Mouse (Mus musculus) limb, embryonic 12.5 days (tissue): ENCODE results near the gene Ankib1. TPM values are rescaled to one million over a fixed set of nuclear protein-coding genes. Genes with fewer than 3 reads are reported as not detected.
A peak's percentile ranks its signal among the peaks of the same experiment; 100 is the strongest.
"Not testable (repeated sequence)": the region's sequence is repeated elsewhere in the genome, so short reads cannot be mapped to it uniquely, and the experiment has no call there.

Experiments used
- ATAC-seq: fragments of 200-750 bp; cut with Nextera tagmentation; 2 replicates; pipeline ENCODE4 v1.8.0; 2017; ENCODE audit warnings: low read depth, moderate TSS enrichment; ENCODE audit not compliant: insufficient number of reproducible peaks, insufficient read depth, low FRiP score, low TSS enrichment
- H3K27ac ChIP-seq: fragments of 300-500 bp; sonication (generic); 2 replicates; pipeline ENCODE4 v1.5.1; 2016; ENCODE audit warnings: mild to moderate bottlenecking, moderate library complexity
- H3K27me3 ChIP-seq: fragments of 300-500 bp; sonication (generic); 2 replicates; pipeline ENCODE4 v1.6.1; 2016; ENCODE audit warnings: mild to moderate bottlenecking, moderate library complexity
- H3K36me3 ChIP-seq: fragments of 300-500 bp; sonication (generic); 2 replicates; pipeline ENCODE4 v1.6.1; 2016; ENCODE audit warnings: mild to moderate bottlenecking, moderate library complexity
- H3K4me1 ChIP-seq: fragments of 300-500 bp; sonication (generic); replicated peaks from 2 replicates; pipeline ENCODE4 v1.6.1; 2016
- H3K4me2 ChIP-seq: fragments of 300-500 bp; sonication (generic); 2 replicates; pipeline ENCODE4 v1.6.1; 2016; ENCODE audit warnings: mild to moderate bottlenecking, moderate library complexity
- H3K4me3 ChIP-seq: fragments of 300-500 bp; sonication (generic); replicated peaks from 2 replicates; pipeline ENCODE4 v1.5.1; 2016; ENCODE audit warnings: mild to moderate bottlenecking
- H3K9ac ChIP-seq: fragments of 300-500 bp; sonication (generic); replicated peaks from 2 replicates; pipeline ENCODE4 v1.6.1; 2016; ENCODE audit warnings: mild to moderate bottlenecking, moderate library complexity
- H3K9me3 ChIP-seq: fragments of 300-500 bp; sonication (generic); 2 replicates; pipeline ENCODE4 v1.6.1; 2016; ENCODE audit warnings: mild to moderate bottlenecking, moderate library complexity
- WGBS: fragments of 180-500 bp; shearing (Covaris S2); methylation state at CpG from one replicate; pipeline ENCODE4 v1.1.7; 2016; 5-methylcytosine and 5-hydroxymethylcytosine counted together
- polyA plus RNA-seq: library from polyadenylated mRNA; unstranded; fragments of >200 nt; fragmentation: Nextera tagmentation; extraction: Ambion mirVana; gene quantifications from 2 replicates; pipeline ENCODE4 v1.2.1, GENCODE M21; 2016

Gene Ankib1
- polyA plus RNA-seq, result 15.3 and 15.6 TPM in 2 replicates

- ATAC-seq, result peak; percentile 95
- H3K4me2 ChIP-seq, result peak within 1 kb of the TSS; percentile 81
- 0 out of 2 replicates have a peak, but pooled peaks cover 4% of the 10 kb centered on the region for H3K36me3 ChIP-seq
- under 1% methylated on average over 105 of the region's 109 CpGs for WGBS
- H3K27me3 ChIP-seq, result no peaks in the 10 kb centered on the region
- peak within 1 kb of the TSS; percentile 88 for H3K27ac ChIP-seq
- no peaks in the 10 kb centered on the region for H3K9me3 ChIP-seq
- peak within 1 kb of the TSS; percentile 84 for H3K4me3 ChIP-seq
- peak within 1 kb of the TSS; percentile 83 for H3K9ac ChIP-seq
- H3K4me1 ChIP-seq, result peaks cover 7% of the 10 kb centered on the region
Observed at GRCm38 (mm10) chr5:3802433-3803291, at the start of gene Ankib1, which contains the start of gene Krit1. Ankib1 (minus strand) TSS chr5:3802925. Krit1 (plus strand) TSS chr5:3803184.

DNA sequence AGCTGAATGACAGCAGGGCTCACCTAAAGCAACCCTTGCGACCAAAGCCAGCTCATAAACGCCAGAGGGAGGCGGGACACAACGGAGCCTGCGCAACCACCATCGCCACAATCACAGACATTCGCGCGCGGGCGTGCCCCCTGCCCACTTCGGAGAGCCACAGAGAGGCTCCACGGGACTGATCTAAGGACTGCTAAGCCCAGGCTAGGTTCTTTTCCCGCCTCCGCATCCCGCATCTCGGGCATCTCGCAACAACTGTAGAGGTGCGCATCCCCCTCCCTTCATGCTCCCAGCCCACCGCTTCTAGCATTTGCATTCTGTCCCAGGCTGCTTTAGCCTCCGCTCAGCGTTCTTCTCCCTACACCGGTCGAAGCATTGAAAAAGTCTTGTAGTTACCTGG, 42.3 kb upstream of the Ankib1 start, which contains the start of gene Lrrd1:
Gene Lrrd1, plus strand, starts transcription at position 148 of the 400 bp plus-strand sequence.
- no peak for ATAC-seq
- H3K27me3 ChIP-seq, result no peaks in the 10 kb centered on the region; the same call in 1 of the 2 replicates
- peak within 1 kb of the TSS; percentile 76 for H3K4me2 ChIP-seq
- peak within 1 kb of the TSS; percentile 60 for H3K9ac ChIP-seq
- no peak within 1 kb of the TSS for H3K27ac ChIP-seq
- no peaks in the 10 kb centered on the region for H3K9me3 ChIP-seq
- 6% methylated on average over 24 of the region's 24 CpGs for WGBS
- 0 out of 2 replicates have a peak, but pooled peaks cover 8% of the 10 kb centered on the region for H3K4me1 ChIP-seq
- peak within 1 kb of the TSS; percentile 45 for H3K4me3 ChIP-seq
- peaks cover 16% of the 10 kb centered on the region for H3K36me3 ChIP-seq

DNA sequence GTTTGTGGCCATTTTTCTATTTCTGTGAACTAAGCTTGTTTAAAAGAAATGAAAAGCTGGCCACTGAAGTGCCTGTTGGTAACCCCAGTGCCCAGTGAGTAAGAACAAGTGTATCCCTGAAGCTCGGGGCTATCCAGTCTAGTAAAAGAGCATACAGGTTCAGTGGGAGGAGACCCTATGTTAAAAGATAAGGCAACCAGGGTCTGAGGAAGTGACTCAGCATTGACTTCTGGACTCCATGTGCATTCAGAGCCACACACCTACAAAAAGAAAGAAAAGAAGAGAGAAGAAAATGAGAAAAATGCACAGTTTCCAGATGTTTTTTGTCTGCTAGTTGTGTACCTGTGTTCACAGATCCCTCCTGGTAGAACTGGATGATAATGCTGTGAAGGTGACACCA, 31.4 kb upstream of the Ankib1 start:
- Histone ChIP-seq H3K4me2 (no peak overlapping the region), H3K9ac (no peak overlapping the region), H3K27me3 (no peaks in the 10 kb centered on the region), H3K27ac (no peak overlapping the region), H3K4me1 (no peaks in the 10 kb centered on the region), H3K4me3 (no peak overlapping the region), H3K36me3 (peaks cover 53% of the 10 kb centered on the region), H3K9me3 (peaks cover 4% of the 10 kb centered on the region; the same call in 1 of the 2 replicates)
- WGBS, result 82% methylated on average over 1 of the region's 1 CpGs
- no peak for ATAC-seq

GRCm38 (mm10) chr5:3808472-3808871, 5.7 kb upstream of the Ankib1 start:
- H3K4me1 ChIP-seq, result peaks cover 4% of the 10 kb centered on the region; the same call in 1 of the 2 replicates
- 100% methylated on average over 1 of the region's 1 CpGs for WGBS
- no peak overlapping the region for H3K27ac ChIP-seq
- ATAC-seq, result no peak
- no peaks in the 10 kb centered on the region for H3K9me3 ChIP-seq
- H3K9ac ChIP-seq, result no peak overlapping the region
- peaks cover 30% of the 10 kb centered on the region for H3K36me3 ChIP-seq
- no peak overlapping the region for H3K4me3 ChIP-seq
- no peak overlapping the region for H3K4me2 ChIP-seq
- H3K27me3 ChIP-seq, result no peaks in the 10 kb centered on the region

GRCm38 (mm10) chr5:3803292-3804165, 804 bp upstream of the Ankib1 start:
- Histone ChIP-seq H3K4me1 (peaks cover 7% of the 10 kb centered on the region), H3K4me3 (peak overlapping the region; percentile 84), H3K4me2 (peak overlapping the region; percentile 81), H3K9me3 (no peaks in the 10 kb centered on the region), H3K27me3 (no peaks in the 10 kb centered on the region), H3K9ac (peak overlapping the region; percentile 83), H3K36me3 (peaks cover 10% of the 10 kb centered on the region; the same call in 1 of the 2 replicates), H3K27ac (peak overlapping the region; percentile 88)
- under 1% methylated on average over 36 of the region's 36 CpGs for WGBS
- ATAC-seq, result peak; percentile 72; the same call in 1 of the 2 replicates

GRCm38 (mm10) chr5:3801672-3802432, 873 bp downstream of the Ankib1 start:
- Histone ChIP-seq H3K4me3 (peak overlapping the region; percentile 84), H3K9me3 (no peaks in the 10 kb centered on the region), H3K36me3 (no peaks in the 10 kb centered on the region), H3K4me2 (peak overlapping the region; percentile 81), H3K9ac (peak overlapping the region; percentile 83), H3K4me1 (peaks cover 7% of the 10 kb centered on the region), H3K27me3 (no peaks in the 10 kb centered on the region), H3K27ac (peak overlapping the region; percentile 88; the same call in 1 of the 2 replicates)
- peak; percentile 2; the same call in 1 of the 2 replicates for ATAC-seq
- 5% methylated on average over 18 of the region's 18 CpGs for WGBS

- H3K27me3 ChIP-seq, result no peaks in the 10 kb centered on the region
- H3K4me1 ChIP-seq, result peaks cover 7% of the 10 kb centered on the region
- H3K27ac ChIP-seq, result no peak overlapping the region
- no peak overlapping the region for H3K9ac ChIP-seq
- no peak for ATAC-seq
- no peaks in the 10 kb centered on the region for H3K9me3 ChIP-seq
- no peak overlapping the region for H3K4me3 ChIP-seq
- H3K36me3 ChIP-seq, result no peaks in the 10 kb centered on the region
- peak overlapping the region; percentile 26; the same call in 1 of the 2 replicates for H3K4me2 ChIP-seq
- 75% methylated on average over 4 of the region's 4 CpGs for WGBS
Observed at GRCm38 (mm10) chr5:3800881-3801280, 1.8 kb downstream of the Ankib1 start.

- Histone ChIP-seq H3K9me3 (no peaks in the 10 kb centered on the region), H3K36me3 (no peaks in the 10 kb centered on the region), H3K9ac (no peak overlapping the region), H3K27ac (no peak overlapping the region), H3K4me1 (peaks cover 7% of the 10 kb centered on the region), H3K27me3 (no peaks in the 10 kb centered on the region), H3K4me3 (no peak overlapping the region), H3K4me2 (no peak overlapping the region)
- 83% methylated on average over 1 of the region's 1 CpGs for WGBS
- no peak for ATAC-seq
Observed at GRCm38 (mm10) chr5:3800041-3800440, 2.7 kb downstream of the Ankib1 start.

- not testable (repeated sequence) for ATAC-seq, H3K9ac ChIP-seq, H3K36me3 ChIP-seq, H3K4me1 ChIP-seq, H3K27me3 ChIP-seq, H3K4me2 ChIP-seq, H3K9me3 ChIP-seq, H3K4me3 ChIP-seq, H3K27ac ChIP-seq
Observed at GRCm38 (mm10) chr5:3798656-3799055, 4.1 kb downstream of the Ankib1 start.

GRCm38 (mm10) chr5:3797101-3797500, 5.6 kb downstream of the Ankib1 start:
- not testable (repeated sequence) for H3K9me3 ChIP-seq, H3K27me3 ChIP-seq, H3K4me3 ChIP-seq, ATAC-seq, H3K4me2 ChIP-seq, H3K4me1 ChIP-seq, H3K36me3 ChIP-seq, H3K9ac ChIP-seq, H3K27ac ChIP-seq
- 95% methylated on average over 2 of the region's 2 CpGs for WGBS
